Mouse (Mus musculus) myocyte (in vitro differentiated cells): Measurements from ENCODE around the gene I0C0044D17Rik. TPM values are rescaled to one million over a fixed set of nuclear protein-coding genes. Genes with fewer than 3 reads are reported as not detected.
"Not testable (repeated sequence)": the region's sequence is repeated elsewhere in the genome, so short reads cannot be mapped to it uniquely, and the experiment has no call there.

Source experiments
- H3K27me3 ChIP-seq: one replicate; pipeline ENCODE4 v1.6.1; 2011; ENCODE audit not compliant: control insufficient read depth, insufficient read depth, insufficient read length
- H3K36me3 ChIP-seq: one replicate; pipeline ENCODE4 v1.6.1; 2011; ENCODE audit not compliant: control insufficient read depth, insufficient read depth
- H3K4me2 ChIP-seq: one replicate; pipeline ENCODE4 v1.6.1; 2011; ENCODE audit warnings: low read depth, control low read depth
- H3K4me3 ChIP-seq: one replicate; pipeline ENCODE4 v1.5.1; 2011; ENCODE audit warnings: mild to moderate bottlenecking, control low read depth, moderate library complexity
- H3K79me2 ChIP-seq: one replicate; pipeline ENCODE4 v1.6.1; 2011; ENCODE audit not compliant: control insufficient read depth, insufficient read depth
- H3ac ChIP-seq: one replicate; pipeline ENCODE4 v1.6.1; 2011; ENCODE audit not compliant: control insufficient read depth, insufficient read length
- CEBPB ChIP-seq: IDR thresholded peaks from 2 replicates; pipeline ENCODE4 v1.6.1; 2011; ENCODE audit warnings: mild to moderate bottlenecking, moderate library complexity; ENCODE audit not compliant: poor library complexity, insufficient read depth, severe bottlenecking
- E2F4 ChIP-seq: IDR thresholded peaks from one replicate; pipeline ENCODE4 v1.6.1; 2011; ENCODE audit warnings: mild to moderate bottlenecking, control low read depth, moderate library complexity; ENCODE audit not compliant: insufficient read depth
- MAX ChIP-seq: IDR thresholded peaks from one replicate; pipeline ENCODE4 v1.6.1; 2011; ENCODE audit warnings: low read depth, mild to moderate bottlenecking, control low read depth
- MYOD1 ChIP-seq, 3 experiments: IDR thresholded peaks; one replicate each; pipeline ENCODE4 v1.6.1; 2011; ENCODE audit warnings: control low read depth in 2 of 3, low read depth in 2 of 3, mild to moderate bottlenecking in 2 of 3, moderate library complexity in 1 of 3; ENCODE audit not compliant: insufficient read length in 2 of 3, control insufficient read depth in 1 of 3
- MYOG ChIP-seq, 3 experiments: IDR thresholded peaks; one replicate each; pipeline ENCODE4 v1.6.1; 2011; ENCODE audit warnings: control low read depth in 2 of 3, low read depth in 2 of 3, mild to moderate bottlenecking in 2 of 3; ENCODE audit not compliant: insufficient read length in 2 of 3, control insufficient read depth in 1 of 3, insufficient read depth in 1 of 3
- POLR2A ChIP-seq: IDR thresholded peaks from one replicate; pipeline ENCODE4 v1.6.1; 2011; ENCODE audit warnings: low read depth, mild to moderate bottlenecking, control low read depth, moderate library complexity; ENCODE audit not compliant: insufficient read length
- POLR2AphosphoS2 ChIP-seq: IDR thresholded peaks from one replicate; pipeline ENCODE4 v1.6.1; 2011; ENCODE audit warnings: low read depth, control low read depth; ENCODE audit not compliant: insufficient read length
- REST ChIP-seq: IDR thresholded peaks from one replicate; pipeline ENCODE4 v1.6.1; 2011; ENCODE audit warnings: mild to moderate bottlenecking, control low read depth, moderate library complexity; ENCODE audit not compliant: insufficient read depth, insufficient read length
- SRF ChIP-seq: IDR thresholded peaks from one replicate; pipeline ENCODE4 v1.6.1; 2011; ENCODE audit warnings: low read depth; ENCODE audit not compliant: control insufficient read depth, insufficient read length
- TCF12 ChIP-seq: IDR thresholded peaks from one replicate; pipeline ENCODE4 v1.6.1; 2011; ENCODE audit warnings: mild to moderate bottlenecking, control low read depth; ENCODE audit not compliant: poor library complexity, insufficient read depth, severe bottlenecking
- TCF3 ChIP-seq: IDR thresholded peaks from one replicate; pipeline ENCODE4 v1.6.1; 2011; ENCODE audit warnings: low read depth, control low read depth; ENCODE audit not compliant: insufficient read length
- USF1 ChIP-seq: IDR thresholded peaks from one replicate; pipeline ENCODE4 v1.6.1; 2011; ENCODE audit warnings: low read depth, mild to moderate bottlenecking, control low read depth, moderate library complexity
- polyA plus RNA-seq: library from polyadenylated mRNA; unstranded; fragments of >200 nt; fragmentation: generic; extraction: Trizol; gene quantifications from one replicate; pipeline ENCODE4 v1.2.1, GENCODE M21; 2012; ENCODE audit warnings: missing spikeins

I0C0044D17Rik gene
- polyA plus RNA-seq, 1 experiment = not detected

DNA sequence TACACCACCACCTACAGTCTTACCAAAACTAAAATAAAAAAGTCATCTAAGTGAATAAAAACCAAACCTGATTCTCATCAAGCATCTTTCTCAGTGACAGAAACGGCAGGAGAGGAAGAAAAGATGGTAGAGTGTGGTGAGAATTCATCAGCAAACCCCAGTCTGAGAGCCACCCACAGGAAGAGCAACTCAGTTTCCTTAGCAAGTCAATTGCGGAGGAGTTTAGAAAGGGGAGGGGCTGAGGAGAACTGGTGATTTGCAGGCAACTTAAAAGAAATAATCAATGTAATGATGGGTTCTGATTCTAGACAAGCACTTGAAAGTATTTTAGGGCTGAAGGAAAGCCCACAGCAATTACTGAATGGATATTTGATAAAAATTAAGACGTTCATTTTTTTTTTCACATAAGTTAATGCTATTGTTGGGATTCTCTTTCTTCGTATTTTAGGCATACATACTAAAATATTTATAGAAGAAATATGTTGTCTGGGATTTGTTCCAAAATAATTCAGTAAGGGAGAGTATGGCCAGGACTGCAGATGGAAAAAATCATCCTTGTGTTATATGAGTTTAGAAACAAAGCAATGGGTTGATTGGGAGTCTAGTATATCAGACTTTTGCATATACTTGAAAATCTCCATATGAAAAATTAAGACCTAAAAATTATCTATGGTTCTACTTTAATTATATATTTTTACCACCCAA, 34.7 kb upstream of the I0C0044D17Rik start:
- no peak overlapping the region for H3K4me3 ChIP-seq
- H3K4me2 ChIP-seq = no peak overlapping the region
- H3ac ChIP-seq = no peak overlapping the region
- H3K79me2 ChIP-seq = no peaks in the 10 kb centered on the region
- TF ChIP-seq REST (no peak), TCF3 (no peak), POLR2A (no peak), POLR2AphosphoS2 (no peak), E2F4 (no peak), SRF (no peak), MAX (no peak), MYOD1 (IDR thresholded peaks at IDR 0.05; ENCODE audit: control insufficient read depth in 1 of 3, insufficient read length in 2 of 3, low read depth in 2 of 3) (no peak), USF1 (no peak), MYOG (IDR thresholded peaks at IDR 0.05; ENCODE audit: control insufficient read depth in 1 of 3, insufficient read depth in 1 of 3, insufficient read length in 2 of 3, low read depth in 2 of 3) (no peak)
- H3K27me3 ChIP-seq = no peaks in the 10 kb centered on the region
- H3K36me3 ChIP-seq = no peaks in the 10 kb centered on the region

DNA sequence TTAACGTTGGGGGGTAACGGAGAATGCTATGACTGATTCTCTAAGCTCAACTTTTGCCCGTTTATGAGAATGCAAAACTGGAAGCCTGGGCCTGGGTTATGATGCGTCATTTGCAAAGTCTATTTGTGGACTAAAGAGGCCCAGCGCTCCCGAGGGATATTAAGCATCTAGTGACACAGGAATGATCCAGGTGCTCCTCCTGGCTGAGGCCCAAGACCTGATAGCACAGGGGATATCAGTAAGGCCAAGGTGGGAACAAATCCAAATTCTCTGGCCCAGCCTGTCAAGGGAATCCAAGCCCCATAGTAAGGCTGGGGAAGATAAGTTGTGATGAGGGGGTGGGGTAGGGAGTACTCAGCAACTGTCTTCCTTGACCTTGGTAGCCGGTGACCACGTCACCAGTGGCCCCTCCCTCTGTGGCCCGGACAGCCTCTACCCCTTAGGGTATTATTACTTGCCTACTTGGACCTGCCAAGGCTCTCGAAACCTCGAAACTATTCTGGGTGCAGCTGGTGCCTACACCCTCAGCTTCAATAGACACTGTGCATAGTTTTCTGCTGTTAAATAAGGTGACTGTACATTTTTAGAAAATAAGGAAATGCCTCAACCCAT, 33.5 kb upstream of the I0C0044D17Rik start:
- H3K4me3 ChIP-seq = no peak overlapping the region
- no peak overlapping the region for H3K4me2 ChIP-seq
- no peak overlapping the region for H3ac ChIP-seq
- no peak for TF ChIP-seq E2F4
- TF ChIP-seq USF1 = no peak
- TF ChIP-seq CEBPB = no peak
- no peak for TF ChIP-seq MYOG (IDR thresholded peaks at IDR 0.05; ENCODE audit: control insufficient read depth in 1 of 3, insufficient read depth in 1 of 3, insufficient read length in 2 of 3, low read depth in 2 of 3)
- H3K27me3 ChIP-seq = no peaks in the 10 kb centered on the region
- no peaks in the 10 kb centered on the region for H3K79me2 ChIP-seq
- no peaks in the 10 kb centered on the region for H3K36me3 ChIP-seq

DNA sequence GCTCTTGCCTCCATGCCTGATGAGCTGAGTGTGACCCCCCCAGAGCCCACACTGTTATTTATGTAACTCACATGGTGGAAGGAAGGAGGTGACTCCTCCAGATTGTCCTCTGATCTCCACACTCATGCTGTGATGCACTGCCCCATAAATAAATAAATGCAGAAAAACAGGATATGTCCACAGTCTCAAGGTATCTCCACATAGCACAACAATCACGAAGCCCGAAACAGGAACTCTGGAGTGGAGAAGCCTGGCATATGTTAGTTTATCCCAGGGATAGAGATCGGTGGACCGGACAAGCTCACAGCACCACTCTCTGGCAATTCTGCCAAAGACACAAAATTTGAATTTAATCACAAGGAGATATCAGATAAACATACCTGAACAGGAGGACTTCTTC, 30.3 kb upstream of the I0C0044D17Rik start:
- H3K36me3 ChIP-seq = no peaks in the 10 kb centered on the region
- no peak overlapping the region for H3ac ChIP-seq
- H3K79me2 ChIP-seq = no peaks in the 10 kb centered on the region
- TF ChIP-seq TCF12 = no peak
- TF ChIP-seq USF1 = no peak
- no peak for TF ChIP-seq POLR2AphosphoS2
- TF ChIP-seq MYOD1 (IDR thresholded peaks at IDR 0.05; ENCODE audit: control insufficient read depth in 1 of 3, insufficient read length in 2 of 3, low read depth in 2 of 3) = no peak
- TF ChIP-seq E2F4 = no peak
- no peak for TF ChIP-seq CEBPB
- no peak for TF ChIP-seq MAX
- TF ChIP-seq POLR2A = no peak
- TF ChIP-seq SRF = no peak
- no peak for TF ChIP-seq MYOG (IDR thresholded peaks at IDR 0.05; ENCODE audit: control insufficient read depth in 1 of 3, insufficient read depth in 1 of 3, insufficient read length in 2 of 3, low read depth in 2 of 3)
- TF ChIP-seq TCF3 = no peak
- TF ChIP-seq REST = no peak
- no peak overlapping the region for H3K4me3 ChIP-seq
- no peak overlapping the region for H3K4me2 ChIP-seq
- no peaks in the 10 kb centered on the region for H3K27me3 ChIP-seq

DNA sequence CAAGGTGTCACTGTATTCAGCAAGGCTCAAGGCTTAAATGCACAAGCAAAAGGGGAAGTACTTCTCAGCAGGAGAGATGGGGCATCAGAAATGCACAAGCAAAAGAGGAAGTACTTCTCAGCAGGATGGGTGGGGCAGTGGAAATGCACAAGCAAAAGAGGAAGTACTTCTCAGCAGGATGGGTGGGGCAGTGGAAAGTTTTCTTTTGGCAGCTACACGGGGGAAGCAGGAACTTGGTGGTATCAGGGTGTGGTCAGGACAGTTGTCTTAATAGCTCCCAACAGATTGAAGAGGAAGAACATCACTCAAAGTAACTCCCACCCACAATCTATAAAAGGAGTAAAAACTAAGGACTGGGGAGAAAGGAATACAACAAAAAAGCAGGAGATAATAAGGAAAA, 26.8 kb upstream of the I0C0044D17Rik start:
- not testable (repeated sequence) for H3K36me3 ChIP-seq, H3K4me2 ChIP-seq, H3ac ChIP-seq, H3K4me3 ChIP-seq, H3K27me3 ChIP-seq, H3K79me2 ChIP-seq

DNA sequence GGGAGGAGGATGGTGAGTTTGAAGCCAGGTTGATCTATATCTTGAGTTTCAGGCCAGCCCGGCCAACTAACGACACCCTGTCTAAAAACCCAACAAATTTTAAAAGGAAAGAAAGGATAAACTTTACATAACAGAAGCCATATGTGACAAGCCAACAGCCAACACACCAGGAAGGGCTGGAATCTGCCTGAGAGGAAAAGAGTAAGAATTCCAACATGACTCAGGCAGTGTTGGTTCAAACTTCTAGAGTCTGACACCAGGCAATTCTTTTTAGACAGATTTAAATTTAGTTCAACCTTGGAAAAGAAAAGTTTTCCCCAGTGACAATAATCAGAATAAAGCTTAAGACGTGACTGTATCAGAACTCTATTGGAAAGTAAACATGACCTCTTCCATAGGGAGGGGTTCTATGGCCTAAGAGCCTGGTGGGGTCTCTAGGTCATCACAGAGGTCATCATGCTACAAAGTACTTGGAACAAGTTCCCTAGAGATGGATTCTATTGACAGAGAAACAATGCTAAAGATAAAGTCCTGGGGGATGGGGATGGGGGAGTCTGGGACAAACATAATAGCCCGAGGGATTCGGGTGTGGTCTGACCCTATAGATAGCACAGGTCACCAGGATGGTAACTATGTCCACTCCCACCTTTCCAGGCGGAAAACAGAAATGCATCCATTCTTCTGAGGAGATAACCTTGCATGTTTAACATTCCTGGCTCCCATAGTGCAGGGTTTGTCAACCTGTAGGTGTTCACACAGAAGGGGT, 23.7 kb upstream of the I0C0044D17Rik start:
- H3K4me2 ChIP-seq = no peak overlapping the region

More for the DNA sequence above, 23.7 kb upstream of the I0C0044D17Rik start:
- H3ac ChIP-seq = no peak overlapping the region
- no peak overlapping the region for H3K4me3 ChIP-seq
- no peaks in the 10 kb centered on the region for H3K79me2 ChIP-seq
- TF ChIP-seq TCF12 (no peak), MYOD1 (IDR thresholded peaks at IDR 0.05; ENCODE audit: control insufficient read depth in 1 of 3, insufficient read length in 2 of 3, low read depth in 2 of 3) (no peak), E2F4 (no peak), TCF3 (no peak), USF1 (no peak), REST (no peak), POLR2AphosphoS2 (no peak), CEBPB (no peak), POLR2A (no peak), SRF (no peak), MAX (no peak), MYOG (IDR thresholded peaks at IDR 0.05; ENCODE audit: control insufficient read depth in 1 of 3, insufficient read depth in 1 of 3, insufficient read length in 2 of 3, low read depth in 2 of 3) (no peak)
- no peaks in the 10 kb centered on the region for H3K36me3 ChIP-seq
- no peaks in the 10 kb centered on the region for H3K27me3 ChIP-seq
